Mouse (Mus musculus): Measurements from ENCODE around the gene Tmem109.

Tmem109 gene

DNA sequence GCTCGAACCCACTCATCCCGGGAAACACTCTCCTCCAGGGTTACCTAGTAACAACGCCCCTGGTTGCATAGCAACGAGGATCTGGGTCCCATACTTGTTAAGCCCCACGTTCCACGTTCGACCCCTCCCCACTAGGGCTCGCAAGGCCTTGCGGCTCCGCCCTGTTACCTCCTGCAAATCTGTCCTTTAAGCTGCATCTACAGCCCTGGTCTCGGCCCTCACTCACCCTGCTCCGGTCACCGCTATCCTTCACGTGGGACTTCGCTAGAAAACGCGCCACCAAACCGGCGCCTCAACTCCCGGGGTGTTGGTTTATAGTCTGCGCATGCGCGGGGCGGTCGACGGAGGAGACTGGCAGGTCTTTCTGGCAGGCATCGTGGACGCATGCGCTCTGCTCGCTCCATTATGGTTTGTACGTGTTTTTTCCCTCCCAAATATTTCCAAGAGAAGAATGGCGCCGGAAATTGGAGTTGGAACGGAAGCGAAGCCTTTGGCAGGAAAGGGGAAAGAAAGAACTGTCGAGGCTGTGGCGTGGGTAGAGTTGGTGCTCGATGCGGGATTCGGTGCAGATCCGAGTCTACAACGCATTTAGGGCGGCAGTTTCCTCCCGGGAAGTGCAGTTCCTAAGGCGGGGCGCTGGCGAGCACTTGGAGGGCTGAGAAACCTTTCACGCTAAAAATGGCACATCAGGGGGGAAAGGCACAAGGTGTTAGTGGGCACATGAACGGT, at the start of gene Tmem109:
Gene Tmem109 (minus strand): TSS at position 576 of the 729 bp plus-strand sequence.
- DNase-seq (ENCODE audit: low spot score in 2 of 2): peak; percentile 93 to 95

DNA sequence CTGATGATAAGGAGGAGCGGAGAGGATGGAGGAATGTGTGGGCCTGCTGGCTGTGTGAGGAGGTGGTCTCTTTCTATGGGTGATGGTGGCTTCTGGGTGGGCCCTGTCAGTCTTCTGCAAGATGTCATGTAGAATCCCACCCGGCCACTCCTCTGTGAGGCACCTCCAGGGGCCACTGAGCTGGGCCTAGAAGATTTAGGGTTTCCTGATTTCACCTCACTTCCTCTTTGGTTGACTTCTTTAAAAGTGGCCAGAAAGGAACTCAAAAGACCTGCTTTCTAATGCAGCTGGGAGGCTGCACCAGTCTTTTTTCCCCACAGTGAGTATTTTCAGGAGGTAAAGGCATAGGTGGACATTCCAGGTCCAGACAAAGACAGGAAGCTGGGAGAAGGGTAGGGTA, 48.8 kb upstream of the Tmem109 start:
- DNase-seq (ENCODE audit: low spot score in 2 of 2): no peak

DNA sequence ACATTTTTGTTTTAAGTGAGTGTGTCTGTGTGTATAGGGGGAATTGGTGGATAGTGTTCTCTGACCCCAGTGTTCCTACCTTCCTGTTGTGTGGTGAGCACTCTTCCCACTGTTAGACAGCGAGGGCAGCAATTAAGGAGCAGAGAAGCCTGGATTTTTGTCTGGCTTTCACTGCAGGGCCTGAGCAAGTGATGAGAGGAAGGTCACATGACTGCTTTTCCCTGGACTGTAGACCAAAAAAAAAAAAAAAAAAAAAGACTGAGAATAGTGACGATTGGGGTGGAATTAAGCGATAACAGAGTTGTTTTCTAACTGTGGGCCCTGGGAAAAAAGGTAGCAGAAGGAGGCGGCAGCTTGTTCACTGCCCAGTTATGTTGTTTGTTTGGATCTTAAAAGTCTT, 44.9 kb upstream of the Tmem109 start:
- no peak for DNase-seq (ENCODE audit: low spot score in 2 of 2)

DNA sequence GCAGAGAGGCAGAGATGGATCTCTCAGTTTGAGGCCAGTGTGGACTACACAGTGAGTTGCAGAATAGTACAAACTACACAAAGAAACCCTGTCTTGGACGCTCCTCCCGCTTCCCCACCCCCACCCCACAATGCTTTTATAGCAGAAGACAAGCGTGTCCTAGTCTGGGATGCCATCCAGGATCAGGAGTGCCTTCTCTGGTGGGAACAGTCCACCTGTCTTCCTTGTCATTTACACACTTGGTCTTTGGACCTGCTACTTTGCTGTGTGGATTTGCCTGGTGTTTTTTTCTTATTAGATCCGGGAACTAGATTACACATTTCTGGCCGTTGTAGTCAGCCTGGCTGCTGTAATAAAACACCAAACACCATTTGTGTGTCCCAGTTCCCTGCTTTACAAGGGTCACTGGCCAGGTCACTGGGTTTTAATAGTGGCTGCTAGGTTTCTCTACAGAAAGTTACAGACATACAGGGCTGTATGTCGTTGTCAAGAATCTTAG, 44.4 kb upstream of the Tmem109 start:
- no peak for DNase-seq (ENCODE audit: low spot score in 2 of 2)

DNA sequence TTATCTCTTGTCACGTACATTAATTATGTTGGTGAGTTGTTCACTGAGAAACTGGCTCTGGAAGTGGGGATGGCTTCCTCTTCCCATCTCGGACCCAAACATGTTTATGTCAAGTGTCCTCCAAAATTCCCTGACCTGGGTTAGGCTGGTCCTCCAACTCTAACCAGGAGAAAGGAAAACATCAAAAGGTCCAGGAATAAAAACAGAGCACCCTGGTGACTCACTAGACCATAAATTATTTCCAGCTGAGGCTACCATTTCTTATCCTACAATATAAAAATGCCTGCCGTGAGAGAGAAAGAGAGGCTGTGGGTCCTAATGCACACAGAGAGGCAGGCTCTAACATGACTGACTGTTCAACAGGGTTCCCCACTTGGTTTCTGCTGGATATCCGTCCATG, 42.4 kb upstream of the Tmem109 start:
- no peak for DNase-seq (ENCODE audit: low spot score in 2 of 2)

DNA sequence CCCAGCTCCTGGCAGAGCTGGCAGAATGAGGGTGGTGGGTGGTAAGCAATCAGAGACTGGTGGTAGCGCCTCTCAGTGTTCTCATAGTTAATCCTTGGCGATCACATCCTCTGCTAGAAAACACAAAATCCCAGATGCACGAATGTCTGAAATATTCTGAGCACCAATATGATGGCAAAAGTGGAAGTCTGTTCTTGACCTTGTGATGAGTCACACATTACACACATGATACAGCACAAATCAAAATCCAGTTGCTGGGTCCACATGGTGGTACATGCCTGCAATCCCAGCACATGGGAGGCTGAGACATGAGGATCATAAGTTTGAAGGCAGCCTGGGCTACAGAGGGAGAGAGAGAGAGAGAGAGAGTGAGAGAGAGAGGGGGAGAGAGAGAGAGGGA, 39.3 kb upstream of the Tmem109 start:
- DNase-seq (ENCODE audit: low spot score in 2 of 2): no peak

DNA sequence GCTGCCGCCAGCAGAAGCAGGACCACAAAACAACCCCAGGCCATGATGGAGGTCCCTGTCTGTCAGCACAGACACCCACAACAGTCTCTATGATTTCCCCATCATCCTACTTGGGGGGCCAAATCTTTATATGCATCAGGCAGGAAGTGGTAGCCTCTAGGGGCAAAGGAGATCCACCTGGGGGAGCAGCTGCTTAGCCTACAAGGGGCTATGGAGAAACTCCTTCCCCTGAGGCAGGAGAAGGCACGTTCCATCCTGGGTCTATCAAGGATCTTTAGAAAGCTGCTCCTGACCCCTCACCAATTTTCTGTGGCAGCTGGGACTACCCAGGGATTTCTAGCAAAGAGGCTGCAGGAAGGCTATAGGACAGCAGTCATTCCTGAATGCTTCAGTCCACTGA, 38.7 kb upstream of the Tmem109 start, which contains the start of gene Zp1:
Gene Zp1 (minus strand): TSS at position 101 of the 400 bp plus-strand sequence.
- DNase-seq (ENCODE audit: low spot score in 2 of 2): no peak

DNA sequence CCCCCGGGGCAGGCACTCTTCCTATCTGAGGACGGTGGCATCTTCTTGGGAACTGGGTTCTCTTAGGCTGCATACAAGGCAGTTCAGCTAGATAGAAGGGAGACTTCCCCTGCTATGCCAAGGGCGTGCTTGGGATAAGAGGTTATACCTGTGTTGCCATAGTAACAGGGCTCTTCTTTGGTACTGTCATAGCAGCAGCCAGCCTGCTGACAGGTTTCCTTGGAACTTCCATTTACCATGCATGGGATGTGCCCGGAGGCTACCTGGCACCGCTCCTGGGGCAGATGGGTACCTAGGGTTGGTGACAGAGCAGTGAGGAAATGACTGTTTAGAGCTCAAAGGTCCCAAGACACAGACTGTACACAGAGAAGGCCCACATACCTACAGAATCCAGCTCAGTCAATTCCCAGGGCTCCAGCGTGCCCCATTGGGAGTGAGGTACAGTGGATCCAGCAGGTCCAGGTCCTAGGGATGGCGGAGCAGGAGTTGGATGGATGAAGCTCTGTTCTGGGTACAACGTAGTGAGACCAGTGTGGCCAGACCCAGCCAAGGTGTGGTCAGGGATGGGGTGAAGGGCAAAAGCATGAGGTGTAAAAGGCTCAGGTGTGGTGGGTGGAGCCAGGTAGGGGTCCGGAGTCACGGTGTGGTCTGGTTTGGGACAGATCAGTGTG, 36.7 kb upstream of the Tmem109 start:
- DNase-seq (ENCODE audit: low spot score in 2 of 2): no peak

DNA sequence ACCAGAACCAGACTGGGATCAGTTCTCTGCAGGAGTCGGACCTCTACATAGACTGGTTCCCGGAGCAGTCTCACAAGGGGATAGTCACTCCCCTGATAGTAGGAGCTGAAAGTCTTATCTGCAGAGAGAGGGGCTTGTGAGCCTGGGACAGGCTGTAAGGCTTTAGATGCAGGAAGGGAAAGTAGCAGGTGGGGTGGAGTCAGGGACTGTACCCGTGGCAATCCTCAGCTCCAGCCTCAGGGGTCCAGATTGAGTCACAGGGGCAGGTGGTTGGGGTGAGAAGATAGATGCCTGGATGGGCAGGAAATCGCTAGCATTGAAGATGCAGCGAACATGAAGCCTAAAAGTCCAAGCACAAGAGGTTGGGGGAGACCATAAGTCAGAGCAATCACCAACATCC, 34.7 kb upstream of the Tmem109 start:
- DNase-seq (ENCODE audit: low spot score in 2 of 2): no peak

DNA sequence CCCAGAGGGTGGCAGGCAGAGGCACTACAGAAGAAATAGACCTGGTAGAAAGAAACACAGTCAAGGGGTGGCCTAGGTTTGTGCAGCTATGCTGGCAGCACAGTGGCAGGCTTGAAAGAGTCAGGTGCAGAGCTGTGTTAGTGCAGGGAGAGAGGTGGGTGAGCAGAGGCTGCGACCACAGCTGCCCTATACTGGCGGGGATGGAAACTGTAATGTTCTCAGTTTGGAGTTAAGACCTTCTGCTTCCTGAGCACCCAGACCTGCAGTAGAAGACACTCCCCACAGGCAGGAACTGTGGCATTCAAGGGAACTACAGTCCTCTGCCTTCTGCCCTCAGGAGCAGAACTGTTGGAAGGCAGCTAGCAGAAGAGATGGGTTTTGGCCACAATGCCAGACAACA, 33.1 kb upstream of the Tmem109 start:
- no peak for DNase-seq (ENCODE audit: low spot score in 2 of 2)

DNA sequence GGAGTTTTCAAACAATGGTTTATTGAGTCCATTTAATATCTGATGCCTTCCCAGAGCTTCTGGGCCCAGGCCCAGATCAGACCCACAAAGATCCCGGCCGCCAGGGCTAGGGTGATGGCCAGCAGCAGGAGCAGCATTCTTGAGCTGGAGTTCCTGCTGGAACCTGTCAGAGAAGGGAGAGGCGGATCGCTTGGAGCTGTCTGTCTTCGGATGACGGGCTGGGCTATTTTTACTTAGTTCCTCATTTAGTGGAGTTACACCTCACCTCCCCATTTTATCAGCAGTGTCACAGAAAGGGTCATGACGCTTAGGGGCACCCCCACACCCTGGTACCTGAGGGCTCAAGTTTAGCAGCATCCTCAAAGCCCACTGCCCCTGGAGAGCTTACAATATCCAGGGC, 32.5 kb upstream of the Tmem109 start:
- DNase-seq (ENCODE audit: low spot score in 2 of 2): no peak

DNA sequence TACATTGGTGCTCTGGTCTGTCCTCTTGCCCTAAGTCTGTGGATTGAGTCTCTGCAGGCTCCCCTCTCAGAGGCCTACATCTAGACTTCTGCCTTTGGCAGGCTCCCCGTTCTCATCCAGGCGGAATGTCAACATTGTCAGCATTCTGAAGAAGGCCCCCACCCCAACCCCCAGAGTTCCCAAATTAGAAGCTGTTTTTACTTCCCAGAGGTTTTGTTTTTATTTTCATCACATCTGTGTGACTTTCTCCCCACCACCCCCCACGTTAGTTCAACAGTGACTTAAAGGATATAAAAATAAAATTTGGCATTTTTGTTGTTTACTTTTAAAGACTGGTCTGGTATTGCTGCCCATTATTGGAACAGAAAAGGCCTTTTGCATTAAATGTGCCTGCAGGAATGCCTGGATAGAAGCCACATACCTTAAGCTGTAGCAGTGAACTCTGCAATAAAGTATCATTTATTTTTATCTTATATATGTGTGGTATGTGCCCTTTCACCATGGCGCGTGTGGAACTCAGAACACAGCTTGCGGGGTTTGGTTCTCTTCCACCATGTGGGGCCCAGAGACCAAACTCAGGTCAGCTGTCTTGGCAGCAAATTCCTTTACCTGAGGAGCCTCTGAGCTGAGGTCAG, 27.4 kb upstream of the Tmem109 start:
- DNase-seq (ENCODE audit: low spot score in 2 of 2): no peak

DNA sequence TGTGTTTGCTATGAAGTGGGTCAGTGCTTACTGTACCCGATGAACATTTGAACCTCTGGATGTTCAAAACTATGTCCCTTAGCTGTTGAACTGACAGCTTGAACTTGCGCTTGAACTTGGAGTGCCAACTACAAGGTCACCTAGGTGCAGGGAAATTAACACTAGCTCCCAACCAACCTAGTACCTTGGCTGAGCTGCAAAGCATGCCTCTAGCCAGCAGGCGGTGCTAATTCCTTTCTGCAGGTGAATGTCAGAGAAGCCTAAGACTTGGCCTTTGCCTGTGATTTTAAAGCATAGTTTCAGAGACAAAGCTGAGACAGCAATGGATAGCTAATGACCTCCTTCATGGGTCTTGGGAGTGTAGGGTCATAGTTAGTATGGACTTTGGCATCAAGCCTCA, 26.1 kb upstream of the Tmem109 start:
- peak in 1 of 2 experiments; percentile 44 for DNase-seq (ENCODE audit: low spot score in 2 of 2)

DNA sequence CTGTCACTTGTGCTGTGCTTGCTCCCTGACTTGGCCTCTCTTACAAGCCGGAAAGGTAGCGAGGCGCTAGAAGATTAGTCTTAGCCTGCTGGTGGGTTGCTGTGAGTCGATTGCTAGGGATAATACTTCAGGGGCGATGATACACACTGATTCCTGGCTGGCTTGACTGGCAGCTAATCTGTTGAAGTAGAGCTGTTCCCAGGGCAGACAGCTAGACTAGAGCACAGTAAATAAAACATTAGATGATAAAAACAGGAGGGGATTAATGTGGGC, 23.9 kb upstream of the Tmem109 start:
- no peak for DNase-seq (ENCODE audit: low spot score in 2 of 2)

DNA sequence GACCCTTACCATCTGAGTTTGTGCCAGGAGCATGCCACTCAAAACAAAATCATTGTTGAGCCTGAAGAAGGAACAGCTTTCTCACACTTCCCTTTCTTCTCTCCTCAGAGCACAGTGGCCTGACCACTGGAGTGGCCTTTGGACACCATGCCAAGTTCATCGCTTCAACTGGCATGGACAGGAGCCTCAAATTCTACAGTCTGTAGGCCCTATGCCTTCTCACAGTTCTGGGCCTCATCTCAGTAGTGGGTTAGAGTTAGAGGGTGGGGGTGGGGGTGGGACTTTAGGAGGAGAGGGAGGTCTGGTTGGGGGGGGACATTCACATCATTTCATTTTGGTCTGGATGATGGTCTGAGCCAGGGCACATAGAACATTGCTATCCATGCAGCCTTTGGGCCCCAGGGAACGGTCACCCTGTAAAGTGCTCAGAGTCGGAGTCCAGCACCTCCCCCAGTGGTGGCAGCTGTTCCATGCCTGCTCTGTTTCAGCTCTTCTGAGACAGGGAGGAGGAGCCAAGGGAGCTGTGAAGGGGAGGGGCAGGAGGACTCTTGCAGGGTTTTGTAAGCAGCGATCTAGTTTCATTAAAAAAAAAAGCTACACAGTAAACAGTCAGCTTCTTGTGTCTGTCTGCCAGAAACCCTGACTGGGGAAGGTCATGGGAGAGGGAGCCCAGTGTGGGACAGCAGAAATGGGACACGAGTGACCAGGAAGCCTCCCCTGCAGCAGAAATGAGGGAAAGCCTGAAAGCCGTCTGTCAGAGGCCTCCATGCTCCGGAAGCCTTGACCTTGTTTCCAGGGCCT, 23.3 kb upstream of the Tmem109 start:
- peak; percentile 85 for DNase-seq (ENCODE audit: low spot score in 2 of 2)

DNA sequence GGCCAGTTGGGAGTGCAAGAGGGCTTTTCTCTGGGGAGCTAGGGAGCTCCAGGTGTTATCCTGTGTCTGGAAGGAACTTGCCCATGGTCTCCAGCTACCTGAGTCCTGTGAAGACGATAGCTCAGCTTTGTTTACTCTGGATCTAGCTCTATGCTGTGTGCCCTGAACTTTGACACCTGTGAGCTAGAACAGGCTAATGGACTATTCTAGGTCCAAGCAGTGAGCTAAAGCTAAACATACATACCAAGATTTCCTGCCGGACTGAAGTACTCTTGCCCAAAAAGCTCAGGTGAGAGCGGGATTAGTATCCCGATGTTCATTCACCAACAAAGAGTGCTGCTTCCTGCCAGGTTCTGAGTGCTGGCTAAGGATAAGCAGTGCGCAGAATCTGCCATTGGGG, 22.7 kb upstream of the Tmem109 start:
- no peak for DNase-seq (ENCODE audit: low spot score in 2 of 2)

DNA sequence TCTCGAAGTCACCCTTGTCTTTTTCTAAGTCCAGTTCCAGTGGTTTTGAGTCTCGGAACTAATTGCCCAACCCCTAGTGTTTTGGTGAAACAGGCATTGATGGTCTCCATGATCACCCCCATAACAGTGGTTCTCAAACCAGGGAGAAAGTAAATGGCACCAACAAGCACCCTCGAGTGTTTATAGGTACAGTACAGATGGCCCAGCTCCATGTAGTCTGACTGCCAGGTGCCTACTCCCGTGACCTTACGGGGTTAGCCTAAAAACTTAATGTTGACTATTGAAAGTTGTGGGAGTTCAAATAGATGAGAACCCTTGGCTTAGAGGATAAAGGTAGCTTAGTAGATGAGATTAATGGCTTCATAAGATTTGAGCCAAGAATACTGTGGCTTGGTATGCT, 19.2 kb upstream of the Tmem109 start:
- no peak for DNase-seq (ENCODE audit: low spot score in 2 of 2)

DNA sequence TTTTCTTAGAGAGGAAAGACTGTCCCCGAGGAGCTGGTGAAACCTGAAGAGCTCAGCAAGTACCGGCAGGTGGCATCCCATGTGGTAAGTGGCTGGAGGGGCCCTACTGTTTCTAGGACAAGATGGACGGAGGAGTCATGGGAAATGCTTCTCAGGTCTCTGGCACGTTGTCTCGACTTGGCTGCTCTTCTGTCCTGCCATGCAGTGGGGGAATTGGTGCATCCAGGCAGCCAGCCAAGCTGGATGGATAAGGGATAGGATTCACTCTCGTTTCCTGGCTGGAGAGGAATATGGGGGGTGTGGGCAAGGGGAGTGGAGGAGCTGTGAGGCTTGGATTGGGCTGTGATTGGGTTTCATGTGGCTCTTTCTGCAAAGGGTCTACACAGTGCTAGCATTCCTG, 18.5 kb upstream of the Tmem109 start:
- peak; percentile 39 to 51 for DNase-seq (ENCODE audit: low spot score in 2 of 2)

DNA sequence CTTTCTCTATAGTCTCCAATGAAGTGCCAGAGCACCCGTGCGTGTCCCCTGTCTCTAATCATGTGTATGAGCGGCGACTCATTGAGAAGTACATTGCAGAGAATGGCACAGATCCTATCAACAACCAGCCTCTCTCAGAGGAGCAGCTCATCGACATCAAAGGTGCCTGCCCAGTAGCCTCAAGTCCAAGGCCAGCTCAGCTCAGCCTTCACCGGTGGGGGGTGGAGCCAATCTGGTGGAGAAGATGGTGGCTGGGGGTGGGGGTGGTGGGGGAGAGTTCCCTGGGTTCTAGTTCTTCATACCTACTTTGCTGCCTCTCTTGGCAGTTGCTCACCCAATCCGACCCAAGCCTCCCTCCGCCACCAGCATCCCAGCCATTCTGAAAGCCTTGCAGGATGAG, 15.7 kb upstream of the Tmem109 start:
- DNase-seq (ENCODE audit: low spot score in 2 of 2): no peak

DNA sequence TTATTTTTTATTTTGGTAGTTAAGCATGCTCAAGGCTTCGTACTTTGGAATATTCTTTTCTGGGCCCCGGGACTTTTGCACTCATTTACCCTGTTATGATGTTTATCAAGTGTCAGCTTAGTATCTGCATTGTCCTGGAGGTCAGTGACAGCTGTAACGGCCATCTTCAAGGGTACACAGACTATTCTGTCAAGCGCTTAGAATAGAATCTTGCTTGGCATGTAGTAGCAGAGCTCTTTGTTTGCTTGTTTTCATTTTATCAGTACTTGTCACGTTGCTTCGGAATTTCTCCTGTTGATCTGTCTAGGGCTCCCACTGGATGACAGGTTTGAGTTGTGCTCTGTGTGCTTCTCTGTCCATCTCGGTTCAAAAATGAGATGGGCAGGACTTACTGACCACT, 15.0 kb upstream of the Tmem109 start:
- peak; percentile 24 to 27 for DNase-seq (ENCODE audit: low spot score in 2 of 2)

DNA sequence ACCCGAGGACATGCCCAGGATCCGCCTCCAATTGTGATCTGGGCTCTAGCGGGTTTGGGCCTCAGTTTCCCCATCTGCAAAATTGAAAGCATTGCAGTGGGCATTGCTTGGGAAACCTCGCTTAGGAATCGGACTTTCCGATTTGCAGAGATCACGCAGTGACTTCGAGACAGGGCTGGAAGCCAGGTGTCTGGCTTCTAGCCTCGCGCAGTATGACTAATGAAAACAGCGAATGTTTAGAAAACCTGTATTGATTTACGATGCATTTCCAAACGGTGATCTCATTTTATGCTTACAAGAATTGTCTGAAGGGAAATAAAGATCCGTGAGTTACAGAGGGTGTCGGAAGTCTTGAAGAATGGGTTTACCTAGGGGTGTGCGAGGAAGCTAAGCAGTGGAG, 13.9 kb upstream of the Tmem109 start:
- DNase-seq (ENCODE audit: low spot score in 2 of 2): no peak

DNA sequence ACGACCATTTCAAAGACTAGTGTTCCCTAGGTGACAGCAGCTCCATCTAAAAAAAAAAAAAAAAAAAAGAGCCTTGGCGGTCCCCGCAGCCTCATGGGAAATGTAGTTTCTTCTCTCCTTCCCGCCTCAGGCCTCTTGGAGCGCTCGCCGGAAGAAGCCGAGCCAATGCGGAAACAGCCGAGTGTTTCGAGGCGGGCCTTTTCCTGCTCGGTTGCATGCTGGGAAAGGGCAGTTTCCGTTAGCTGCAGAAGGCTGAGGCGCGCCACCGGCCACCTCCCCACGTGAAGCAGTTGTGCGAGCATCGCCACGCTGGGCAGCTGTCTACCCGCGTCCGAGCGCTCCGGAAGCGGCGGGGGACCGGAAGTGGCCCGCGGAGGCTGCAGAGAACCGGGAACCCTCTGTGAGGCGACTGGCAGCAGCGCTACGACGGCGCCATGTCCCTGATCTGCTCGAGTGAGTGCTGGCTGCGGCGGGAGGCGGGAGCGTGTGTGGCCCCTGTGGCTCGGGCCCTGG, 13.3 kb upstream of the Tmem109 start, which contains the start of gene Prpf19:
Gene Prpf19 (plus strand): TSS at position 216 of the 513 bp plus-strand sequence.
- peak; percentile 94 to 98 for DNase-seq (ENCODE audit: low spot score in 2 of 2)

Measured in heart, adult 9 months (tissue).